Mouse (Mus musculus) intestine, embryonic 16.5 days (tissue): ENCODE data around the gene Coro2b. TPM values are rescaled to one million over a fixed set of nuclear protein-coding genes. Genes with fewer than 3 reads are reported as not detected.

Source experiments
- ATAC-seq: fragments of 200-750 bp; cut with Nextera tagmentation; 2 replicates; pipeline ENCODE4 v1.8.0; 2017; ENCODE audit warnings: moderate TSS enrichment, moderate library complexity
- H3K27ac ChIP-seq: fragments of 300-500 bp; sonication (generic); 2 replicates; pipeline ENCODE4 v1.5.1; 2014; ENCODE audit warnings: mild to moderate bottlenecking, low read length
- H3K27me3 ChIP-seq: fragments of 300-500 bp; sonication (generic); replicated peaks from 2 replicates; pipeline ENCODE4 v1.6.1; 2014; ENCODE audit warnings: low read length, control low read depth, mixed read lengths; ENCODE audit not compliant: control insufficient read depth, insufficient read depth
- H3K36me3 ChIP-seq: fragments of 300-500 bp; sonication (generic); 2 replicates; pipeline ENCODE4 v1.6.1; 2014; ENCODE audit warnings: low read length, control low read depth; ENCODE audit not compliant: control insufficient read depth, insufficient read depth
- H3K4me1 ChIP-seq: fragments of 300-500 bp; sonication (generic); 2 replicates; pipeline ENCODE4 v1.6.1; 2014; ENCODE audit warnings: low read length, control low read depth, mixed read lengths; ENCODE audit not compliant: control insufficient read depth, insufficient read depth
- H3K4me2 ChIP-seq: fragments of 300-500 bp; sonication (generic); 2 replicates; pipeline ENCODE4 v1.6.1; 2014; ENCODE audit warnings: low read depth, low read length, control low read depth
- H3K4me3 ChIP-seq: fragments of 300-500 bp; sonication (generic); 2 replicates; pipeline ENCODE4 v1.5.1; 2014; ENCODE audit warnings: mild to moderate bottlenecking, low read length
- H3K9ac ChIP-seq: fragments of 300-500 bp; sonication (generic); 2 replicates; pipeline ENCODE4 v1.6.1; 2014; ENCODE audit warnings: low read depth, low read length
- H3K9me3 ChIP-seq: fragments of 300-500 bp; sonication (generic); 2 replicates; pipeline ENCODE4 v1.6.1; 2016; ENCODE audit warnings: low read length, control low read depth; ENCODE audit not compliant: control insufficient read depth
- whole genome bisulfite sequencing: fragments of 180-500 bp; shearing (Covaris S2); extraction: QIAGEN DNeasy Blood & Tissue Kit; methylation state at CpG from one replicate; pipeline ENCODE4 v1.1.7; 2014; 5-methylcytosine and 5-hydroxymethylcytosine counted together
- polyA plus RNA-seq: library from polyadenylated mRNA; unstranded; fragments of >200 nt; fragmentation: Nextera tagmentation; extraction: Ambion mirVana; gene quantifications from 2 replicates; pipeline ENCODE4 v1.2.1, GENCODE M21; 2015

Coro2b gene
- polyA plus RNA-seq, 1 experiment from 2014 or later, result 8.2 TPM

GRCm38 (mm10) chr9:62407357-62408146, 129.3 kb downstream of the Coro2b start:
- no peak for ATAC-seq
- no peaks in the 10 kb centered on the region for H3K36me3 ChIP-seq
- no peak overlapping the region for H3K4me2 ChIP-seq
- H3K4me3 ChIP-seq, result no peak overlapping the region
- H3K27me3 ChIP-seq, result no peaks in the 10 kb centered on the region
- no peaks in the 10 kb centered on the region for H3K4me1 ChIP-seq
- WGBS, result 69% methylated on average over 5 of the region's 5 CpGs
- H3K9ac ChIP-seq, result no peak overlapping the region
- 0 out of 2 replicates have a peak, but pooled peaks cover 3% of the 10 kb centered on the region for H3K9me3 ChIP-seq
- no peak overlapping the region for H3K27ac ChIP-seq

DNA sequence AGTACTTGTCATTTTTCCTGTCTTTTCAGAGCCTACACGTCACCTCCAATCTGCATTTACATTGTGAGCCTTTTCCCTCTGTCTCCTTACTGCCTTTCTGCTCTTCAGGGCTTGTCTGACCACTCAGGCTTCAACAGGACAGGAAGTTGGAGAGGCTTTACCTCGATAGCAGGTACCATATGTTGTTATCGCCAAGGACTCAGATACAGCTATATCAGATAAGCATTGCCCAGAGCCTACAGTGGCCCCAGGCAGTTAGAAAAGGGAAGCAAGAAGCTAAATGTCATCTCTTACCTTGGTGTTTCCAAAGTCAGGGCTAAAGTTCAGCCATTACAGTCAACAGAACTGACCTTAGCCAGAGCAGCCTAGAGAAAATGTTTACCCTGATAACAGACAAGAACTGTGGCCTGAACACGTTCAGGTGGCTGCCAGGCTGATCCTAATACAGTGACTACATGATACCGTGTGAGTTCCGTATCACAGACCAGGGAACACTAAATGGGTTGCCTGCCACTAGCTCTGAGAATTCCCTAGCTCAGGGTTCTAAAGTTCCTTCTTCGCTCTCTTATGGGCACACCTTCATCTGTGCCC, 130.3 kb downstream of the Coro2b start:
- Histone ChIP-seq H3K36me3 (no peaks in the 10 kb centered on the region), H3K9me3 (0 out of 2 replicates have a peak, but pooled peaks cover 3% of the 10 kb centered on the region), H3K27ac (peak overlapping the region; percentile 63), H3K4me3 (no peak overlapping the region), H3K9ac (no peak overlapping the region), H3K4me2 (no peak overlapping the region), H3K27me3 (no peaks in the 10 kb centered on the region), H3K4me1 (no peaks in the 10 kb centered on the region)
- peak; percentile 92 for ATAC-seq
- WGBS, result 55% methylated on average over 7 of the region's 7 CpGs

DNA sequence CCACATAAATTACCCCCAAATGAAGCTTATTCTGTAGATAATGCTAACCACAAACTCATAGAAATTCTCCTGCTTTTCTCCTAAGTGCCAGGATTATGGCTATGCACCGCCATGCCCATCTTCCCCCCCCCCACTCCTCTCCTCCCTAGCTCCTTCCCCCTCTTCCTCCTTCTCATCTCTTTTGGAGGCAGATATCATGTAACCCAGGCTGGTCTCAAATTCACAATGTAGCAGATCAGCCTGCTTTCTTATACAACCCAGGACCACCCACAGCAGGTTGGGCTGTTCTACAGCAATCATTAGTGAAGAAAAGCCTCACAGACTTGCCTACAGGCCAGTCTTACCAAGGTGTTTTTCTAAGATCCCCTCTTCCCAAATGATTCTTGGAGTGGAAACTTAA, 135.3 kb downstream of the Coro2b start:
- no peaks in the 10 kb centered on the region for H3K4me1 ChIP-seq
- no peak overlapping the region for H3K4me3 ChIP-seq
- no peaks in the 10 kb centered on the region for H3K36me3 ChIP-seq
- H3K27ac ChIP-seq, result no peak overlapping the region
- ATAC-seq, result no peak
- H3K27me3 ChIP-seq, result no peaks in the 10 kb centered on the region
- H3K9ac ChIP-seq, result no peak overlapping the region
- 52% methylated on average over 1 of the region's 1 CpGs for WGBS
- H3K4me2 ChIP-seq, result no peak overlapping the region
- H3K9me3 ChIP-seq, result no peaks in the 10 kb centered on the region

GRCm38 (mm10) chr9:62400531-62401170, 136.2 kb downstream of the Coro2b start:
- Histone ChIP-seq H3K4me1 (no peaks in the 10 kb centered on the region), H3K27ac (no peak overlapping the region), H3K27me3 (no peaks in the 10 kb centered on the region), H3K9me3 (no peaks in the 10 kb centered on the region), H3K4me2 (no peak overlapping the region), H3K9ac (no peak overlapping the region), H3K36me3 (no peaks in the 10 kb centered on the region), H3K4me3 (no peak overlapping the region)
- 49% methylated on average over 11 of the region's 11 CpGs for WGBS
- ATAC-seq, result no peak

DNA sequence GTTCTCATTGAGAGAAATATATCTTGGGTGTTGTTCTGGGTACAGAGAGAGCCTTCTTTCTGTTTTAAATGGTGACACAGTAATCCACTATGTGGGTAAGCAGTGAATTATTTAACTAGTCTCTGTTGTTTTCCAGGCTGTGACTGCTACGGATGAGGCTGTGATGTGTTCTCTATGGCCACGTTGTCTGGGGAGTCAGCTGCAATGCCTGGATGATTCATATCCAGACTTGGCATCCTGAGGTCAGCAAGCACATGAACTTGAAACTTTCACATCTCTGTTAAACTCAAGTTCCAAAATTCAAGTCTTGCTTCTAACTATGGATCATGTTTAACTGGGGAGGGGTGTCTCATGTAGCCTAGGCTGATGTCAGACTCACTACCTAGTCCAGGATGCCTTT, 142.7 kb downstream of the Coro2b start:
- H3K4me2 ChIP-seq, result no peak overlapping the region
- WGBS, result 40% methylated on average over 2 of the region's 2 CpGs
- no peak overlapping the region for H3K4me3 ChIP-seq
- no peaks in the 10 kb centered on the region for H3K36me3 ChIP-seq
- H3K9ac ChIP-seq, result no peak overlapping the region
- no peaks in the 10 kb centered on the region for H3K9me3 ChIP-seq
- H3K4me1 ChIP-seq, result no peaks in the 10 kb centered on the region
- ATAC-seq, result no peak
- H3K27ac ChIP-seq, result no peak overlapping the region
- no peaks in the 10 kb centered on the region for H3K27me3 ChIP-seq

- H3K4me1 ChIP-seq, result no peaks in the 10 kb centered on the region
These were observed 143.3 kb downstream of the Coro2b start for GRCm38 (mm10) chr9:62393531-62393930.

GRCm38 (mm10) chr9:62389735-62390134, 147.1 kb downstream of the Coro2b start:
- ATAC-seq, result no peak
- WGBS, result 73% methylated on average over 9 of the region's 9 CpGs

More at GRCm38 (mm10) chr9:62393531-62393930, 143.3 kb downstream of the Coro2b start:
- H3K4me3 ChIP-seq, result no peak overlapping the region
- H3K4me2 ChIP-seq, result no peak overlapping the region
- H3K9me3 ChIP-seq, result no peaks in the 10 kb centered on the region
- 82% methylated on average over 2 of the region's 2 CpGs for WGBS
- H3K27me3 ChIP-seq, result no peaks in the 10 kb centered on the region
- no peak for ATAC-seq
- no peaks in the 10 kb centered on the region for H3K36me3 ChIP-seq
- no peak overlapping the region for H3K9ac ChIP-seq
- H3K27ac ChIP-seq, result no peak overlapping the region

GRCm38 (mm10) chr9:62385727-62386518, 150.9 kb downstream of the Coro2b start:
- Histone ChIP-seq H3K4me1 (peaks cover 5% of the 10 kb centered on the region; the same call in 1 of the 2 replicates), H3K4me2 (no peak overlapping the region), H3K4me3 (no peak overlapping the region), H3K27ac (no peak overlapping the region), H3K27me3 (no peaks in the 10 kb centered on the region), H3K36me3 (no peaks in the 10 kb centered on the region), H3K9ac (no peak overlapping the region), H3K9me3 (no peaks in the 10 kb centered on the region)
- WGBS, result 79% methylated on average over 4 of the region's 4 CpGs
- no peak for ATAC-seq

More at GRCm38 (mm10) chr9:62389735-62390134, 147.1 kb downstream of the Coro2b start:
- no peak overlapping the region for H3K9ac ChIP-seq
- H3K27me3 ChIP-seq, result no peaks in the 10 kb centered on the region
- H3K36me3 ChIP-seq, result no peaks in the 10 kb centered on the region
- no peak overlapping the region for H3K4me2 ChIP-seq
- no peaks in the 10 kb centered on the region for H3K9me3 ChIP-seq
- no peak overlapping the region for H3K27ac ChIP-seq
- H3K4me3 ChIP-seq, result no peak overlapping the region
- H3K4me1 ChIP-seq, result peaks cover 5% of the 10 kb centered on the region; the same call in 1 of the 2 replicates

DNA sequence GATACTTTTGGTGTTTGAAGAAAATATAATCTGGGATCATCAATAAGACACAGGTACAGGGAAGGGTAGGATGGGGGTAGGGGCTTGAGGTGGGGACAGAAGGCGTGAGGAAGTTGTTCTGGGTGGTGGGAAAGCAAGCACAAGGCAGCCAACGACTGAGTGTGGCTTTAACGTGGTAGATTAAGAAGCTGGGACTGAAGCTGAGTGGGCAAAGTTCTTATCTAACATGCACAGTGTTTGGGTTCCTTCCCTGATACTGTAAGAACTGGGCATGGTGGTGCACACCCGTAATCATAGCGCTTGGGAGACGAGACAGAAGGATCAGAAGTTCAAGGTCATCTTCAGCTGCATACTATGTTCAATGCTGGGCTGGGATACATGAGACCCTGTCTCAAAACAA, 151.8 kb downstream of the Coro2b start:
- H3K4me3 ChIP-seq, result no peak overlapping the region
- no peaks in the 10 kb centered on the region for H3K27me3 ChIP-seq
- WGBS, result 82% methylated on average over 6 of the region's 6 CpGs

More for the DNA sequence above, 151.8 kb downstream of the Coro2b start:
- no peaks in the 10 kb centered on the region for H3K9me3 ChIP-seq
- no peak for ATAC-seq
- H3K4me1 ChIP-seq, result peaks cover 5% of the 10 kb centered on the region; the same call in 1 of the 2 replicates
- no peak overlapping the region for H3K27ac ChIP-seq
- 0 out of 2 replicates have a peak, but pooled peaks cover 3% of the 10 kb centered on the region for H3K36me3 ChIP-seq
- H3K4me2 ChIP-seq, result no peak overlapping the region
- no peak overlapping the region for H3K9ac ChIP-seq
